Mouse (Mus musculus): ENCODE results near the gene Eif1ad. TPM values are rescaled to one million over a fixed set of nuclear protein-coding genes. Genes with fewer than 3 reads are reported as not detected.
A peak's percentile ranks its signal among the peaks of the same experiment; 100 is the strongest.
"Not testable (repeated sequence)": the region's sequence is repeated elsewhere in the genome, so short reads cannot be mapped to it uniquely, and the experiment has no call there.

Eif1ad gene
- polyA plus RNA-seq, 1 experiment from 2014 or later: 71.1 TPM

DNA sequence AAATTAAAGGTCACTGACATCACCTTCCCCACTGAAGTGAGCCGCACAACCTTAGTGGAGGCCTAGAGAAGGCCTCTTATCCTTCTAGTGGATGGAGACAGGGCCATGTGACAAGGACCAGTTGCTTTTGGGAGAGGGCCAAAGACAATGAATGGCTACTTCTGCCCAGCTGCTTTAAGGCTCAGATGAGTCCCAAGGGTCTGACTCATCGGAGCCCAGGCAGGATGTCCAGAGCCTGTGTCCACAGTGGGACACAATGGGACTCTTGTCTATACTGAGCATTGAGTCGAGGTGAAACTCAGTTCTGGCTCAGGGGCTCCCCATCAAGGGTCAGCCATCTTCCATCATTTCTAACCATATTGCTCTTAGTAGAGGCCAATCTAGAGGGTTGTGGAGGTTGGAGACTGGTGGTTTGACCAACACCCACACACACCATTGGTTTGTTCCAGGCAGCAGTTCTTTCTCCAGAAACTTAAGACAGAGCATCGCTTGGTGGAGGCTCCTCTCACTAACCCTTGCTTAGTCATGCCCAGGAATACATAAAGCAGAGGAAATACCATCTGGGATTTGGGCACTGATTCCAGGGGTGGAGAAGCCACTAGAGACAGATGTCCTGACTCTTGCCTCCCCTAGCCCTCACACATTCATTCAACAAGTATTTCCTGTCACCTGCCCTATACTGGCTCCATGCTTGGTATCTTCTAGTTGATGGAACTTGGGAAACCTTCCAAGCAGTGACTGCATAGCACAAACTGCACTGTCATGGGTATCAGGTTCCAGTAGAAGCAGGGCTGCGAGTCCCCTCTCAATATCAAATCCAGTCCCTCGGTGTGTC lies 21.0 kb upstream of the Eif1ad start:
- 75% methylated on average over 6 of the region's 6 CpGs for WGBS
- H3K9me3 ChIP-seq (ENCODE audit: low read depth, low read length): no peaks in the 10 kb centered on the region
- no peak overlapping the region for H3K4me3 ChIP-seq (ENCODE audit: low read depth, low read length)
- H3K27me3 ChIP-seq (ENCODE audit: insufficient read depth, low read length): no peaks in the 10 kb centered on the region
- ATAC-seq (ENCODE audit: insufficient read depth) (peak; percentile 41; the same call in 1 of the 2 replicates), DNase-seq (no peak)
- H3K27ac ChIP-seq (ENCODE audit: low read depth): no peak overlapping the region
- no peak for TF ChIP-seq CTCF (IDR thresholded peaks at IDR 0.05; ENCODE audit: low read depth)
- no peaks in the 10 kb centered on the region for H3K4me1 ChIP-seq (ENCODE audit: insufficient read depth)
- no peaks in the 10 kb centered on the region for H3K36me3 ChIP-seq (ENCODE audit: insufficient read depth)
- H3K9ac ChIP-seq: no peak overlapping the region
- no peak overlapping the region for H3K4me2 ChIP-seq

- ATAC-seq (ENCODE audit: insufficient read depth): no peak
- Histone ChIP-seq H3K27ac (ENCODE audit: low read depth) (no peak overlapping the region), H3K4me2 (no peak overlapping the region), H3K9ac (no peak overlapping the region), H3K9me3 (ENCODE audit: low read depth, low read length) (no peaks in the 10 kb centered on the region), H3K4me3 (ENCODE audit: low read depth, low read length) (no peak overlapping the region), H3K36me3 (ENCODE audit: insufficient read depth) (no peaks in the 10 kb centered on the region), H3K27me3 (ENCODE audit: insufficient read depth, low read length) (no peaks in the 10 kb centered on the region), H3K4me1 (ENCODE audit: insufficient read depth) (no peaks in the 10 kb centered on the region)
- WGBS: 80% methylated on average over 6 of the region's 6 CpGs
- no peak for DNase-seq
- TF ChIP-seq CTCF (IDR thresholded peaks at IDR 0.05; ENCODE audit: low read depth): no peak
Observed at GRCm38 (mm10) chr19:5348064-5348463, 18.5 kb upstream of the Eif1ad start.

DNA sequence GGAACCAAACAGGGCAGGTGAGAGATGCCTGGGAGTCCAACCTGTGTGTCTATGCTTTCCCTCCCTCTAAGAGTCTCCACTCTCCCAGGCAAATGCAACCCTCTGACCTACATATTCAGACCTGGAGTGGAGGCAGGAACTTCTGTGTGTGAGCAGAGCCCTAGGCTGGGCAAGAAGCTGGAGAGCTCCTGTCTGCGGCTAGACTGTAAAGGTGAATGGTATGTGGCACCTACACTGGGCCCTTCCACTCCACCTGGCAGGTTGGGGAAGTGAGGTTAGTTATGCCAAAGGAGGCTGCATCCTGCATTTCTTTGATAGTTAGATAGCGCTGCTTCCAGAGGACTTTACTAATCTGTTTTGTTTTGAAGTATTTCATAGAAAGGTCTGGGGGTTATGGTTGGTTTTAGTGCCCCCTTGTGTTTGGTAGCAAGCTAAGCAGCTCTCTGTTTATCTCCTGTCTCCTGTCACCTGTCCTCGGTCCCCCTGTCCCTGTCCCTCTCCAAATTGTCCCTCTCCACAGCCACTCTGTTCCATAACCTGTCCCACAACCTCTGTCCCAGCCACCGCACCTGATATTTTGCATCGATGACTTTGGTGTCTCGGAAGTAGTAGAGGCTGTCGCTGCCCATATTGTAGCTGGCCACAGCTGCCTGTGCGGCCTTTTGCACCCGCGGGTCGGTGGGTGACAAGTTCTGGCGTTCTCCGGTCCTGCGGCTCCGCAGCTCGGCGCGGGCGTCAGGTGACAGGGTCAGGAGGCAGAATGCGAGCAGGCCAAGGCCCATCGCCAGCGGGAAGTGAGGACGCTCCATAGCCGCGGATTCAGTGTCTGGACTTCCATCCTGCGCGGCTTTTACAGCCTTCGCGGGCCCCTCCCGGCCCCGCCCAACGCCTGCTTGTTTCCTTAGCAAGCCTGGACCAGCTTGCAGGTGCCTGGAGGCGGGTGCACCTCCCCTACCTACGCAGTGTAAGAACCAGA lies 17.7 kb upstream of the Eif1ad start:
- TF ChIP-seq CTCF (IDR thresholded peaks at IDR 0.05; ENCODE audit: low read depth): peak; percentile 52
- H3K4me3 ChIP-seq (ENCODE audit: low read depth, low read length): peak overlapping the region; percentile 27
- no peaks in the 10 kb centered on the region for H3K36me3 ChIP-seq (ENCODE audit: insufficient read depth)
- H3K27me3 ChIP-seq (ENCODE audit: insufficient read depth, low read length): no peaks in the 10 kb centered on the region
- H3K4me1 ChIP-seq (ENCODE audit: insufficient read depth): no peaks in the 10 kb centered on the region
- 4% methylated on average over 34 of the region's 34 CpGs for WGBS
- H3K4me2 ChIP-seq: peak overlapping the region; percentile 64
- no peaks in the 10 kb centered on the region for H3K9me3 ChIP-seq (ENCODE audit: low read depth, low read length)
- peak overlapping the region; percentile 42 for H3K9ac ChIP-seq
- ATAC-seq (ENCODE audit: insufficient read depth) (no peak), DNase-seq (peak; percentile 57)
- no peak overlapping the region for H3K27ac ChIP-seq (ENCODE audit: low read depth)

- 55% methylated on average over 6 of the region's 6 CpGs for WGBS
- not testable (repeated sequence) for ATAC-seq (ENCODE audit: insufficient read depth); H3K27ac ChIP-seq (ENCODE audit: low read depth)
Observed at GRCm38 (mm10) chr19:5349502-5349873, 17.1 kb upstream of the Eif1ad start, which contains the start of gene Cst6. Gene Cst6, minus strand, starts transcription at chr19:5349574.

GRCm38 (mm10) chr19:5353609-5354008 lies 12.9 kb upstream of the Eif1ad start:
- Histone ChIP-seq H3K4me1 (ENCODE audit: insufficient read depth) (no peaks in the 10 kb centered on the region), H3K4me3 (ENCODE audit: low read depth, low read length) (no peak overlapping the region), H3K9ac (no peak overlapping the region), H3K27ac (ENCODE audit: low read depth) (no peak overlapping the region), H3K9me3 (ENCODE audit: low read depth, low read length) (no peaks in the 10 kb centered on the region), H3K4me2 (no peak overlapping the region), H3K27me3 (ENCODE audit: insufficient read depth, low read length) (no peaks in the 10 kb centered on the region), H3K36me3 (ENCODE audit: insufficient read depth) (no peaks in the 10 kb centered on the region)
- TF ChIP-seq CTCF (IDR thresholded peaks at IDR 0.05; ENCODE audit: low read depth): no peak
- no peak for ATAC-seq (ENCODE audit: insufficient read depth)
- no peak for DNase-seq
- WGBS: 62% methylated on average over 2 of the region's 2 CpGs

More at GRCm38 (mm10) chr19:5349502-5349873, 17.1 kb upstream of the Eif1ad start, which contains the start of gene Cst6:
- not testable (repeated sequence) for H3K4me1 ChIP-seq (ENCODE audit: insufficient read depth); H3K27me3 ChIP-seq (ENCODE audit: insufficient read depth, low read length); H3K36me3 ChIP-seq (ENCODE audit: insufficient read depth); H3K9me3 ChIP-seq (ENCODE audit: low read depth, low read length); DNase-seq
- H3K9ac ChIP-seq: peak within 1 kb of the TSS; percentile 42
- peak within 1 kb of the TSS; percentile 64 for H3K4me2 ChIP-seq
- peak within 1 kb of the TSS; percentile 27 for H3K4me3 ChIP-seq (ENCODE audit: low read depth, low read length)

DNA sequence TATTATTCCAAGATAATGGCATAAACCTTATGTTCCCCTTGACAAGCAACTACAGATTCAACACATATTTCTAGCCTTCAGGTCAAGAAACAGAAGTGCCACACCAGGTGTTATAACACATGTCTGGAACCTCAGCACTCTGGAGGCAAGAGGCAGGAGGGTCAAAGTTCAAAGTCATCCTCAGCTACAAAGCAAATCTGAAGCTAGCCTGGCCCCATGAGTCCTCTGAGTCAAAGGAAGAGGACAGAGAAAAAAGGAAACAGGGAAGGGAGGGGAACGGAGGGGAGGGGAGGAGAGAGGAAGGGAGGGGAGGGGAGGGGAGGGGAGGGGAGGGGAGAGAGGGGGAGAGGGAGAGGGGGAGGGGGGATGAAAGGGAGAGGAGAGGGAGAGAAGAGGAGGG lies 10.5 kb upstream of the Eif1ad start:
- no peaks in the 10 kb centered on the region for H3K4me1 ChIP-seq (ENCODE audit: insufficient read depth)
- no peak overlapping the region for H3K9ac ChIP-seq
- DNase-seq (no peak), ATAC-seq (ENCODE audit: insufficient read depth) (no peak)
- H3K27ac ChIP-seq (ENCODE audit: low read depth): no peak overlapping the region
- no peaks in the 10 kb centered on the region for H3K27me3 ChIP-seq (ENCODE audit: insufficient read depth, low read length)
- H3K4me2 ChIP-seq: no peak overlapping the region
- no peaks in the 10 kb centered on the region for H3K9me3 ChIP-seq (ENCODE audit: low read depth, low read length)
- TF ChIP-seq CTCF (IDR thresholded peaks at IDR 0.05; ENCODE audit: low read depth): no peak
- no CpG with 5 or more reads among the region's 1 CpGs for WGBS
- no peaks in the 10 kb centered on the region for H3K36me3 ChIP-seq (ENCODE audit: insufficient read depth)
- H3K4me3 ChIP-seq (ENCODE audit: low read depth, low read length): no peak overlapping the region

DNA sequence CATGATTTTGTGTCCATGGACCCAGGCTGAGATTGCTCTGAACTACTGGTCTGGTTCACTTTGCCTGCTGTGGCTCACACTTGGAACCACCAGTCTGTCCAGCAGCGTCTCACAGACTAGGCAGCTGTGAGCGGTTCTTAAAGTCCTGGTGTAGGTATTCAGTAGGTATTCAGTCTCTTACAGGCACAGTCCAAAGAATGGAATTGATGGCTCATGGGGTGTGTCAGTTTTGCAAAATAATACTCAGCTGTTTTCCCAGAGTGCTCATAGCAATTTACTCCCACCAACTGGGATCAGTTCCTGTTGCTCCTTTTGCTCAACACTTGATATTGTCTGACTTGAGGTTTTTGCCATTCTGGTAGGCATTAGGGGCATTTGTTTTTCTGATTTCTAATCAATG lies 4.4 kb upstream of the Eif1ad start:
- Histone ChIP-seq H3K9me3 (ENCODE audit: low read depth, low read length) (no peaks in the 10 kb centered on the region), H3K4me1 (ENCODE audit: insufficient read depth) (peaks cover 4% of the 10 kb centered on the region), H3K27me3 (ENCODE audit: insufficient read depth, low read length) (no peaks in the 10 kb centered on the region), H3K4me2 (no peak overlapping the region), H3K36me3 (ENCODE audit: insufficient read depth) (peaks cover 18% of the 10 kb centered on the region), H3K4me3 (ENCODE audit: low read depth, low read length) (no peak overlapping the region), H3K9ac (no peak overlapping the region), H3K27ac (ENCODE audit: low read depth) (no peak overlapping the region)
- TF ChIP-seq CTCF (IDR thresholded peaks at IDR 0.05; ENCODE audit: low read depth): no peak
- ATAC-seq (ENCODE audit: insufficient read depth) (no peak), DNase-seq (no peak)
- 76% methylated on average over 2 of the region's 2 CpGs for WGBS

Measured in lung, embryonic 14.5 days (tissue).